Comparison of ENCODE assay signal across 15 mouse cellular contexts in genomic region chr1:171452923-171453322, GRCm38 (mm10). TPM values are rescaled to one million over a fixed set of nuclear protein-coding genes. Genes with fewer than 3 reads are reported as not detected.
A peak's percentile ranks its signal among the peaks of the same experiment; 100 is the strongest.
DNase-seq lines count a peak whose midpoint lies in the region; ATAC-seq and TF ChIP-seq lines count a peak whose summit lies in the region.
"Had no signal": no experiment of that assay in that cellular context is flagged by ENCODE, and none has a peak within 500 bp of the region (broad histone marks: within the 10 kb centered on the region; RNA-seq: fewer than 3 reads in every experiment).

No protein-coding gene starts in this region.

- ATAC-seq in heart, embryonic 11.5 days (replicated peaks; ENCODE audit: insufficient number of reproducible peaks, low FRiP score, low TSS enrichment): no peak
- ATAC-seq in intestine, postnatal 0 days: peak; percentile 24; the same call in 1 of the 2 replicates
- ATAC-seq in megakaryocyte progenitor cell, adult 5-6 weeks (replicated peaks; ENCODE audit: poor library complexity): peak; percentile 76
- no peak for ATAC-seq in hindbrain, embryonic 13.5 days (ENCODE audit: low FRiP score)
- ATAC-seq: forebrain, postnatal 0 days had no signal

- no peak overlapping the region for H3K27ac ChIP-seq in heart, embryonic 11.5 days (ENCODE audit: low read depth, low read length)
- no peak overlapping the region for H3K27ac ChIP-seq in intestine, postnatal 0 days (ENCODE audit: low read depth, low read length)
- no peak overlapping the region for H3K27ac ChIP-seq in hindbrain, embryonic 13.5 days
- H3K27ac ChIP-seq: midbrain, embryonic 12.5 days; neural tube, embryonic 13.5 days had no signal

- H3K9me3 ChIP-seq in heart, embryonic 11.5 days (replicated peaks; ENCODE audit: control insufficient read depth, low read length): no peaks in the 10 kb centered on the region
- no peaks in the 10 kb centered on the region for H3K9me3 ChIP-seq in intestine, postnatal 0 days (ENCODE audit: control insufficient read depth)
- H3K9me3 ChIP-seq in hindbrain, embryonic 13.5 days: no peaks in the 10 kb centered on the region
- H3K9me3 ChIP-seq: midbrain, embryonic 12.5 days; neural tube, embryonic 13.5 days had no signal

- TF ChIP-seq CTCF in intestine, postnatal 0 days (IDR thresholded peaks at IDR 0.05; ENCODE audit: low read depth): no peak

- peaks cover 5% of the 10 kb centered on the region; the same call in 1 of the 2 replicates for H3K4me1 ChIP-seq in heart, embryonic 11.5 days (ENCODE audit: control insufficient read depth, insufficient read depth, low read length)
- H3K4me1 ChIP-seq in intestine, postnatal 0 days (replicated peaks; ENCODE audit: control insufficient read depth, insufficient read depth, low read length): no peaks in the 10 kb centered on the region
- no peaks in the 10 kb centered on the region for H3K4me1 ChIP-seq in hindbrain, embryonic 13.5 days (replicated peaks)
- H3K4me1 ChIP-seq: midbrain, embryonic 12.5 days; neural tube, embryonic 13.5 days had no signal

- DNase-seq in heart, adult 18-20 months: peak; percentile 45 to 67
- peak; percentile 50 for DNase-seq in R1 (ENCODE audit: low read depth, low spot score)
- no peak for DNase-seq in left cerebral cortex, adult 9 months (ENCODE audit: low spot score in 2 of 2)
- no peak for DNase-seq in layer of hippocampus, adult 9-10 months (ENCODE audit: low spot score)
- DNase-seq: cerebellum, adult 9-10 months; forebrain, postnatal 0 days; kidney, postnatal 10 days; right cerebral cortex, adult 18-20 months; thymus, postnatal 25 days had no signal

- H3K4me3 ChIP-seq in heart, embryonic 11.5 days (ENCODE audit: low read depth, low read length): no peak overlapping the region
- H3K4me3 ChIP-seq in intestine, postnatal 0 days (ENCODE audit: low read depth, low read length): no peak overlapping the region
- no peak overlapping the region for H3K4me3 ChIP-seq in hindbrain, embryonic 13.5 days
- H3K4me3 ChIP-seq: midbrain, embryonic 12.5 days; neural tube, embryonic 13.5 days had no signal

- no peak overlapping the region for H3K9ac ChIP-seq in heart, embryonic 11.5 days (ENCODE audit: low read depth, low read length)
- H3K9ac ChIP-seq in intestine, postnatal 0 days (ENCODE audit: low read depth, low read length): no peak overlapping the region
- no peak overlapping the region for H3K9ac ChIP-seq in hindbrain, embryonic 13.5 days
- H3K9ac ChIP-seq: forebrain, postnatal 0 days; midbrain, embryonic 12.5 days; neural tube, embryonic 13.5 days had no signal

- 75% methylated on average over 5 of the region's 5 CpGs for WGBS in heart, embryonic 11.5 days (ENCODE audit: insufficient replicate concordance)
- 61% methylated on average over 5 of the region's 5 CpGs for WGBS in intestine, postnatal 0 days
- 85% methylated on average over 5 of the region's 5 CpGs for WGBS in hindbrain, embryonic 13.5 days

- no peaks in the 10 kb centered on the region for H3K27me3 ChIP-seq in heart, embryonic 11.5 days (ENCODE audit: control insufficient read depth, insufficient read depth, low read length)
- no peaks in the 10 kb centered on the region for H3K27me3 ChIP-seq in intestine, postnatal 0 days (replicated peaks; ENCODE audit: control insufficient read depth, insufficient read depth, low read length)
- H3K27me3 ChIP-seq in hindbrain, embryonic 13.5 days: no peaks in the 10 kb centered on the region
- H3K27me3 ChIP-seq: midbrain, embryonic 12.5 days; neural tube, embryonic 13.5 days had no signal

- no peaks in the 10 kb centered on the region for H3K36me3 ChIP-seq in heart, embryonic 11.5 days (ENCODE audit: control insufficient read depth, insufficient read depth, low read length)
- H3K36me3 ChIP-seq in intestine, postnatal 0 days (ENCODE audit: control insufficient read depth, insufficient read depth): no peaks in the 10 kb centered on the region
- H3K36me3 ChIP-seq in hindbrain, embryonic 13.5 days: no peaks in the 10 kb centered on the region
- H3K36me3 ChIP-seq: midbrain, embryonic 12.5 days; neural tube, embryonic 13.5 days had no signal

- H3K4me2 ChIP-seq in heart, embryonic 11.5 days: no peak overlapping the region
- no peak overlapping the region for H3K4me2 ChIP-seq in intestine, postnatal 0 days (replicated peaks; ENCODE audit: low read depth)
- H3K4me2 ChIP-seq in hindbrain, embryonic 13.5 days: no peak overlapping the region
- H3K4me2 ChIP-seq: midbrain, embryonic 12.5 days; neural tube, embryonic 13.5 days had no signal

RNA-seq across cellular contexts. Expression of gene F11r, which starts 15.6 kb away (rescaled TPM):
- 10 to 100 TPM; 33.3 to 34.1 TPM for total RNA-seq in heart, adult 18-20 months (2021)
- 64.1 and 65.7 TPM in 2 replicates for polyA plus RNA-seq in heart, embryonic 11.5 days (2014; fragmentation: Nextera tagmentation; extraction: Ambion mirVana)
- polyA plus RNA-seq in intestine, postnatal 0 days (2015; fragmentation: Nextera tagmentation; extraction: Ambion mirVana): 72.5 and 83.1 TPM in 2 replicates
- 0.15 and 0.44 TPM in 2 replicates for total RNA-seq in megakaryocyte progenitor cell, adult 5-6 weeks (2015)
- total RNA-seq in megakaryocyte progenitor cell, adult 5-6 weeks (2017): 0.68 TPM in 1 of 2 replicates, not detected in the other
- 12.2 and 13.3 TPM in 2 replicates for polyA plus RNA-seq in hindbrain, embryonic 13.5 days (2015; fragmentation: Nextera tagmentation; extraction: Ambion mirVana)

RNA-seq across cellular contexts. Expression of gene Tstd1, which starts 34.3 kb away (rescaled TPM):
- total RNA-seq in heart, adult 18-20 months (2021): 1 to 10 TPM in 1 of 2 experiments, not detected in 1; 1.6 TPM
- polyA plus RNA-seq in heart, embryonic 11.5 days (2014; fragmentation: Nextera tagmentation; extraction: Ambion mirVana): 0.45 and 1.7 TPM in 2 replicates
- polyA plus RNA-seq in intestine, postnatal 0 days (2015; fragmentation: Nextera tagmentation; extraction: Ambion mirVana): 1.7 and 2.8 TPM in 2 replicates
- 0.42 and 0.67 TPM in 2 replicates for total RNA-seq in megakaryocyte progenitor cell, adult 5-6 weeks (2015)
- 1.9 and 3.8 TPM in 2 replicates for total RNA-seq in megakaryocyte progenitor cell, adult 5-6 weeks (2017)
- polyA plus RNA-seq in hindbrain, embryonic 13.5 days (2015; fragmentation: Nextera tagmentation; extraction: Ambion mirVana): 10.0 and 11.7 TPM in 2 replicates

RNA-seq across cellular contexts. Expression of gene Usf1, which starts 41.8 kb away (rescaled TPM):
- 10 to 100 TPM; 40.1 to 42.5 TPM for total RNA-seq in heart, adult 18-20 months (2021)
- polyA plus RNA-seq in heart, embryonic 11.5 days (2014; fragmentation: Nextera tagmentation; extraction: Ambion mirVana): 53.3 and 68.2 TPM in 2 replicates
- polyA plus RNA-seq in intestine, postnatal 0 days (2015; fragmentation: Nextera tagmentation; extraction: Ambion mirVana): 35.1 and 36.5 TPM in 2 replicates
- total RNA-seq in megakaryocyte progenitor cell, adult 5-6 weeks (2015): 16.3 and 17.1 TPM in 2 replicates
- 61.3 and 64.3 TPM in 2 replicates for total RNA-seq in megakaryocyte progenitor cell, adult 5-6 weeks (2017)
- 202 and 209 TPM in 2 replicates for polyA plus RNA-seq in hindbrain, embryonic 13.5 days (2015; fragmentation: Nextera tagmentation; extraction: Ambion mirVana)

RNA-seq across cellular contexts. Expression of gene Alyref2, which starts 50.4 kb away (rescaled TPM):
- total RNA-seq in heart, adult 18-20 months (2021): 1 to 10 TPM; 1.6 to 2.6 TPM
- 12.3 and 12.7 TPM in 2 replicates for polyA plus RNA-seq in heart, embryonic 11.5 days (2014; fragmentation: Nextera tagmentation; extraction: Ambion mirVana)
- polyA plus RNA-seq in intestine, postnatal 0 days (2015; fragmentation: Nextera tagmentation; extraction: Ambion mirVana): 15.4 and 16.1 TPM in 2 replicates
- 5.1 and 5.8 TPM in 2 replicates for total RNA-seq in megakaryocyte progenitor cell, adult 5-6 weeks (2015)
- 9.1 and 10.8 TPM in 2 replicates for total RNA-seq in megakaryocyte progenitor cell, adult 5-6 weeks (2017)
- polyA plus RNA-seq in hindbrain, embryonic 13.5 days (2015; fragmentation: Nextera tagmentation; extraction: Ambion mirVana): 32.0 and 34.5 TPM in 2 replicates

Comparison
In these comparisons a context has a peak if more than half of its experiments do, and no peak if none do; other contexts are left out.
1. DNase-seq: peak in heart, adult 18-20 months (2 of 2) and R1 (single experiment); none in left cerebral cortex, adult 9 months (0 of 2) and layer of hippocampus, adult 9-10 months (single experiment).
2. ATAC-seq: peak in intestine, postnatal 0 days (single experiment) and megakaryocyte progenitor cell, adult 5-6 weeks (single experiment); none in heart, embryonic 11.5 days (single experiment) and hindbrain, embryonic 13.5 days (single experiment).